Mouse (Mus musculus) lung, adult 2 months (tissue): ENCODE data around the gene Peak1.

Experiments
- CTCF ChIP-seq: fragments of 200-500 bp; IDR thresholded peaks from 2 replicates; pipeline ENCODE4 v1.5.1; 2011; ENCODE audit warnings: mild to moderate bottlenecking, low read length, control low read depth; ENCODE audit not compliant: insufficient read depth
- POLR2A ChIP-seq: fragments of 200-500 bp; IDR thresholded peaks from 2 replicates; pipeline ENCODE4 v1.6.1; 2011; ENCODE audit warnings: low read depth, mild to moderate bottlenecking, control low read depth, low read length, borderline replicate concordance; ENCODE audit errors: extremely low read depth

GRCm38 (mm10) chr9:56462606-56463005 is 44.7 kb upstream of the Peak1 start:
- no peak for TF ChIP-seq CTCF
- no peak for TF ChIP-seq POLR2A
